Mouse (Mus musculus): Measurements from ENCODE around the gene Fads1.

The Fads1 gene

DNA sequence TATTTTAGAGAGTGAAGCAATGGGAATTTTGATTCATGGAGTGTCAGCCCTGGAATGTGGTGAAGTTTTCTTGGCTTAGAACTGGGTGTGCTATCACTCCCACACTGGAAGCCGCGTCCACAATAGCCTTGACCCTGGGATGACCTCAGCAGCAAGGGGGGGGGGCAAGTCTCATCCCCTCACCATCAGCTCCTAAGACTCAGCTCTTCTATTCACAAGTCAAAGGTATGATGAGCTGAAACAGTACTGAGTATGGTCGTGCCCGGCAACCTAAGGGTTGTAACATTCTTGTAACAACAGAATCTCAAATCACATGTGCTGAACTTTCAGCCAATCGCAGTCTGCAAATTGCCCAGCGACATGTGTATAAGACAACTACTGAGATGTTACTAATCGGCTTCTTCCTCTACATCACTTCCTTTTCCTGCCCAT is 5.7 kb upstream of the Fads1 start:
- in situ Hi-C loops (cut with MboI, MseI): loop anchor here (25.0 kb wide), 1 partner anchor 265 kb away; no protein-coding TSS in a partner anchor

DNA sequence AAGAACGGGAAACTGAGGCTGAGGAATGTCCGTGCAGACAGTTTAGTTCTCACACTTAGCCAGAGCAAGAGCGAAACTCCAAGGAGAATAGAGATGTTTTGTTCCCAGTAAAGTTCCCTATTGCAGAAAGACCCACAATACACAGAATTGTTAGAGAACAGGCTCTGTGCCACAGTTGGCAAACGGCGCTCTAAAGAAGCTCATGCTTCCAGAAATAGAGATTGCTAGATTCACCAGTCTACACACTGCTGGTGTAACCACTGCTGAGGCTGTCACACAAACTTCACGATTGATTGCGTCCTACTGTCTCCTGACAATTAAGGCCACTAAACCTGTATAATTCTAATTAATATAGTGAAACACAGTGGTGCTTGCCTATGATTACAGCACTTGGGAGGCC is 1.5 kb upstream of the Fads1 start:
- in situ Hi-C loops (cut with MboI, MseI): loop anchor here (25.0 kb wide), 1 partner anchor 269 kb away; no protein-coding TSS in a partner anchor

GRCm38 (mm10) chr19:10182142-10182541 is 546 bp upstream of the Fads1 start:
- in situ Hi-C loops (cut with MboI, MseI): loop anchor here (25.0 kb wide), 1 partner anchor 270 kb away; no protein-coding TSS in a partner anchor

DNA sequence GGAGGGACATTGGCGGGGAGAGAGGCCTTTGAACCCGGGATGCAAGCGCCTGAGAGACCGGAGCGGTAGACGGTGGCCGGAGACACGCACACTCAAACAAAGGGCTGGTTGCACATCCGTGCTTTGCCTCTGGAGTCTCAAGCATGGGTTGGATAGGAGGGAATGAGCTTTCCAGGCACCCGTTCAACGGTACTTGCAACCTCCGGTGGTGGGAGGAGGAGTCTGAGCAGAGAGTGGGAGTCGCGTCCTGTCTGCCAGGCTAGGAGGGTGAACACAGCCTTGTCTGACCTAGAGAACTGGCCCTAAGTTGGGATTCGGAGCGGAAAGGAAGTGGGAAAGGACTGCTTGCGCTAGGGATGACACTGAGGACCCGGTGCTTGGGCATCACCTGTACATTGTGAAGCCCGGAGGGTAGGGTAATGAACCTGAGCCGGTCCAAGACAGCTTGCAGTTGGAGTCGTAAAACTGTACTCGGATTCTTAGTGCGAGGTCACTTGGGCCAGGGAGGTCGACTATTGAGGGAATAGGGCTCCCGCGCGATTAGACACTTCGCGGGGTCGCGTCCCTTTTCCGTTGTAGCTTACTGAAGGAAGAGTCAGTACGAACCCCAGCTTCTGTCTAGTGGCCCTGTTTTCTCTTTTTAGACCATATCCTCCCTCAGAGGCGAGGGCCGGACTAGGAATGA is 753 bp downstream of the Fads1 start:
- in situ Hi-C loops (cut with MboI, MseI): loop anchor here (25.0 kb wide), 1 partner anchor 271 kb away; no protein-coding TSS in a partner anchor

- in situ Hi-C loops (cut with MboI, MseI): loop anchor here (25.0 kb wide), 1 partner anchor 272 kb away; no protein-coding TSS in a partner anchor
These were observed 1.4 kb downstream of the Fads1 start for GRCm38 (mm10) chr19:10184096-10184495.

GRCm38 (mm10) chr19:10185876-10186275 is 3.2 kb downstream of the Fads1 start:
- in situ Hi-C loops (cut with MboI, MseI): loop anchor here (5.0 to 25.0 kb wide), 2 partner anchors 84 to 274 kb away; partner anchors contain the start of gene Fads2

GRCm38 (mm10) chr19:10186569-10186968 is 3.9 kb downstream of the Fads1 start:
- in situ Hi-C loops (cut with MboI, MseI): loop anchor here (5.0 to 25.0 kb wide), 2 partner anchors 84 to 274 kb away; partner anchors contain the start of gene Fads2

DNA sequence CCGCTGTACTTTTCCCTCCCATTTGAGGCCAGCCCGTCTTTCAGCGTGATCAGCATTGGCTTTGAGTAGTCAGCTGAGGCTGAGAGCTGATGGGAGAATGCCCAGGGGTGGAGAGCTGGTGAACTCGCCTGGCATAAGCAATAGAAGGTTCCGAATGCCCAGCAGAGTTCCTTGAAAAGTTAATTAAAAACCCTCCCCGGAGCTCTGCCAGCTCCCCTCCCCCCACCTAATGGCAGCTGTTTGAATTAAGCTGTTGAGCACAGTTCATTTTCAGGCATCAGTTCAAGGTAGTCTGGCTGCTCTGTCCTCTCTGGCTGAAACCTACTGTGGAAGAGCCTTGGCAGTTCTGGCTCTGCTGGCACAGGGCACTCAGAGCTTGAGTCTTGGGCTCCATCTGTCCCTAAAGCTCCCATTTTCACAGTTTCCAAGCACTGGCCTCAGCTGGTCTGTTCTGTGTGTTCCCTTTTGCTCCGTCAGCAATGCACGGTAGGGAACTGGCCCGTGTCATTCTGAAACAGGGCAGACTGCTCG is 5.7 kb downstream of the Fads1 start:
- in situ Hi-C loops (cut with MboI, MseI): loop anchor here (5.0 to 25.0 kb wide), 2 partner anchors 86 to 276 kb away; partner anchors contain the start of gene Fads2

- in situ Hi-C loops (cut with MboI, MseI): loop anchor here (5.0 to 25.0 kb wide), 2 partner anchors 87 to 277 kb away; partner anchors contain the start of gene Fads2
These were observed 6.3 kb downstream of the Fads1 start for GRCm38 (mm10) chr19:10189022-10189421.

DNA sequence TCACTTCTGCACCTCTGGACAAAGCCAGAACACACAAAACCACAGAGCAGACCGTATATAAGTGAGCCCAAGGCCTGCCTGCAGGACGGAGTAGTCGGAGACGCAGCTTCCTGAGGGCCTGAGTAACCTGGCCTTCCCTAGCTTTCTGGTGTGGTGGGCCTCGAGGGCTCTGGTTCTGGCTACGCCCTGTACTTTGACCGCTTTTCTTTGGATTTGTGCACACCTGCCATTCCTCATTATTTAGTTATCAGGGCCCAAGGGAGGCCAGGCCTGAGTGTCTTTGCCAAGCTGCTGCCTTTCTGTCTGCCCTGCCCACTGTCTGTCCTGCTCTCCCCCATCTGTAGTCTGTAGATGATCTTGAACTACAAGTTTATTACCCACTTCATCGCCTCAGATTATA is 7.3 kb downstream of the Fads1 start:
- in situ Hi-C loops (cut with MboI, MseI): loop anchor here (5.0 to 25.0 kb wide), 2 partner anchors 88 to 278 kb away; partner anchors contain the start of gene Fads2

DNA sequence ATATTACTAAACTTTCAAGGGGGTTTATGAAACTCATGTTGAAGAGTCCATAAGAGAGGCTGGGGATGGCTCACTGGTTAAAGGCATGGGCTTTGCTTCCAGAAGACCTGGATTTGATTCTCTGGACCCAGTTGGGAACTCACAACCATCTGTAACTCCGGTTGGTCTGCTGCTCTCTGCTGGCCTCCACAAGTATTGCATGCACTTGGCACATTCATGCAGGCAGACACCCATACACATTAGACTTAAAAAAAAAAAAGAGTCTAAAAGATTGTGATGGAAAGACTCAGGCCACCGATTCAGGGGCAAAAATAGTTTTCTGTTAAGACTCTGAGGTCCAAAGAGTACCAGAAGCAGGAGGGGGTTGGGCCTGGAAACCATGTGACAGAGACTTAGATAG is 8.1 kb downstream of the Fads1 start:
- in situ Hi-C loops (cut with MboI, MseI): loop anchor here (25.0 kb wide), 1 partner anchor 278 kb away; no protein-coding TSS in a partner anchor

DNA sequence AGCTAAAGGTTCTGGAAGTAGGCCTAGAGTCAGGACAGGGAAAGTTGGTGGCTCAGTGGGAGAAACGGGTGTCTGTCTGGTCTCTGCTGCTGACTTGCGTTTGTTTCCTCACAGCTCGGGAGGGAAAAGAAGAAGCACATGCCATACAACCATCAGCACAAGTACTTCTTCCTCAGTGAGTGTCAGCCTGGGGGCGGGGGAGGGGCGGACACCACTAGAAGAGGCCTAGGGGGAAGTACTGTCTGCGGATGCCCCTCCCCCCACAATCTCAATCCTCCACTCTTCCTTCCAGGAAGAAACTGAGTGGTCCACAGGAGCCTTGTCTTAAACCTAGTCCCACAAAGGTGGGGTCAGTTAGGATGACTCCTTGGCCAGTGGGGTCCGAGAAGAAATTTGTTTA is 8.6 kb downstream of the Fads1 start:
- in situ Hi-C loops (cut with MboI, MseI): loop anchor here (25.0 kb wide), 1 partner anchor 279 kb away; no protein-coding TSS in a partner anchor

DNA sequence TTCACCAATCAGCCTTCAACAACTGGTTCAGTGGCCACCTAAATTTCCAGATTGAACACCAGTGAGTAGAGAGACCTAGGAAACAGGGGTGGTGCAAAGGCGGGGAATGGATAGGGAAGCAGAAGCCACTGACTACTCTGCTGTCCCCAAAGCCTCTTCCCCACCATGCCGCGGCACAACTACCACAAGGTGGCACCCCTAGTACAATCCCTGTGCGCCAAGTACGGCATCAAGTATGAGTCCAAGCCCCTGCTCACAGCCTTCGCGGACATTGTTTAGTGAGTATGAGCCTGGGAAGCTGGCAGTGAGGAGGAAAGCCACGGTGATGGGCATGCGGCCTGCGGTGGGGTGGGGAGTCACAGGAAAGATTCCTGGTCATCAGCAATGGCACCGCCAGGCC is 11.6 kb downstream of the Fads1 start:
- in situ Hi-C loops (cut with MboI, MseI): loop anchor here (25.0 kb wide), 1 partner anchor 282 kb away; no protein-coding TSS in a partner anchor

DNA sequence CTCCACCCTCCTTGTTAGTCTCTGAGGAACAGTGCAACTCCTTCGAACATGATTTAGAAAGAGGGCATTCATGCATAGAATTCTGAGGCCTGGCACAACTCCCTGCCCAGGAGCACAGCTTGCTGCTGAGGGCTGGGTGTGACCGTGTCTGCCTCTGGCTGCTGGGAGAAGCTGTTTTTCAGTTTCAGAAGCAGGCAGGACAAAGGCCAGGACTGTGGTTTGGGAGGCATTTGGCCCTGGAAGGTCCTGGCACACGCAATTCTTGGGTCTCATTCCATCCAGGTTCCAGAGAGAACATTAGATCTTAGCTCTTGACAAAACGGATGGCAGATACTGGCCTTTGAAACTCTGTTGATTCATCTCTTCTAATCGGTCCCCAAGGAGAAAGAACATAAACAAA is 12.6 kb downstream of the Fads1 start:
- in situ Hi-C loops (cut with MboI, MseI): loop anchor here (25.0 kb wide), 1 partner anchor 283 kb away; no protein-coding TSS in a partner anchor

DNA sequence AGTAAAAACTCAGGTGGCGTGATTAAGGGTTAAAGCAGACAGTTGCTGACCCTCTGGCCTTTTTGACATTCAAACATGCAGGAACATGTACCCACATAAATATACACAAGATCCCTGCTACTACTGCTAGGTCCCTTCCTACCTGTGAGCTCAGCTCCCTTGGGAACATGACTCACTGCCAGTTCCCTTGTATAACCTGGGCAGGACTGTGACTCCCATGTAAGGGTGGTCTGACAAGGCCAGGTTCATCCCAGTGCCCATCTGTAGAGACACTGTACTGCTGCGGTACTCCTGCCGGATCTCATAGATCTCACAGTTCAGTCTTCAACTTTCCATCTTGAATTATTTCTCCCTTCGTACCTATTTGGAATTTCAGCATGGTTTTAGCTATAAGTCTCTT is 14.4 kb downstream of the Fads1 start:
- in situ Hi-C loops (cut with MboI, MseI): loop anchor here (25.0 kb wide), 1 partner anchor 285 kb away; no protein-coding TSS in a partner anchor

- in situ Hi-C loops (cut with MboI, MseI): loop anchor here (25.0 kb wide), 1 partner anchor 286 kb away; no protein-coding TSS in a partner anchor
These were observed 15.6 kb downstream of the Fads1 start for GRCm38 (mm10) chr19:10198286-10198685.

- in situ Hi-C loops (cut with MboI, MseI): loop anchor here (25.0 kb wide), 1 partner anchor 286 kb away; no protein-coding TSS in a partner anchor
These were observed 16.0 kb downstream of the Fads1 start for GRCm38 (mm10) chr19:10198723-10199122.

- in situ Hi-C loops (cut with MboI, MseI): no loop called here
These were observed 20.6 kb downstream of the Fads1 start for GRCm38 (mm10) chr19:10203146-10203847.

DNA sequence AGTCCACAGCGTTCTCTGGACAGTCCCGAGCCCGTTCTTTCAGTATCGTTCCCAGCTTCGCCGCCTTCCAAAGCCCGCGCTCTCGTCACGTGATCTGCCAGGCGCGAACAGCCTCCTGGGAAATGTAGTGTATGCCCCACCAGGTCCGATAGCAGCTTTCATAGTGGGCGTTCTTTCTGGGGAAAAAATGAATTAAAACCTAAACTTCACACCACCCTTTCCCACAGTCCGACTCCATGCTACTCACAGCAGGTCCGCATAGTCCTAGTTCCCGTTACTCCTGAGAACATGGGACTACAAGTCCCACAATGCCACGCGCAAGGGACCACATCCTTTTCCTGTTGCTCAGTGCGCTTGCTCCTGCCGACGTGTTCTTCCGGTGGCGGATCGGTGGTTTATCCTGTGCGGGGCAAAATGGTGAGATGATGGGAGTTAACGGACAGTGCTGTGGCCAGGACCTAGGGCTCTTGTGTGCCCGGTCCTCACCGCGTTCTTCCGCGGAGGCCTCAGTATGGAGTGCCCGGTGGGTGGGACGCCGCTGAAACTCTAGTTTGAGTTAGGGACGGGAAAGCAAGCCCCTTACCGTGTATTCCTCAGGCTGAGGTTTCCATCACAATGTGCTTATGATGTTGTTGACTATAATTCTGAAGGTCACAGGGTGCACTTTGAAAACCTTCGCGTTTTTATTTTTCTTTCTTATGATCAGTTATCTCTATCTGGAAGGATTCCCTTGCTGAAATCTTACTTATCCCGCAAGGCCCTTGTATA is 21.3 kb downstream of the Fads1 start, which contains the start of the genes Tmem258 and Fen1:
Gene Tmem258 (plus strand): TSS at position 167 of the 768 bp plus-strand sequence.
Gene Fen1 (minus strand): TSS at position 322 of the 768 bp plus-strand sequence.
- in situ Hi-C loops (cut with MboI, MseI): no loop called here

DNA sequence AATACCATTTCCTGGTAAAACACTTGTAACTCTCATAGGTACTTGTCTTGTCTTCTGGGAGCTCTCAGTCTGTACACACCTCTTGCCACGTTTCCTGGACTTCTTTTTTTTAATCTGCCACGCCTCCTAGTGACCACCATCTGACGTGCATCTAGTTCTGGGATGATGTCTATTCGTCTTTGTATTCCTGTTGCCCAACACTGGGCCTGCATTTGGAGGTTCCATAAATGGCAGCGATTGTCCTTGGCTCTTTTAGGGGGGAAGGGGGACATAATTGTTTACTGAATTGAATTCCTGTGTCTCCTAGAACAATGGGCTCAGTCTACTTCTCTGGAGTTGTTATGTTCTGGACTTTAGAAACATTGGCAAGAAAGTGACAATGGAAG is 21.9 kb downstream of the Fads1 start:
- in situ Hi-C loops (cut with MboI, MseI): no loop called here

- in situ Hi-C loops (cut with MboI, MseI): no loop called here
These were observed 22.4 kb downstream of the Fads1 start for GRCm38 (mm10) chr19:10205051-10205450.
